Mouse (Mus musculus) megakaryocyte, embryonic 14.5 days (primary cell): ENCODE measurements around the gene 1700017B05Rik.

Experiments
- FLI1 ChIP-seq: IDR thresholded peaks from 2 replicates; pipeline ENCODE4 v1.6.1; 2012; ENCODE audit warnings: low read length, inconsistent platforms, mixed read lengths
- GATA1 ChIP-seq: IDR thresholded peaks from 3 replicates; pipeline ENCODE4 v1.6.1; 2012; ENCODE audit warnings: mixed read lengths, low read length, inconsistent platforms, borderline replicate concordance

DNA sequence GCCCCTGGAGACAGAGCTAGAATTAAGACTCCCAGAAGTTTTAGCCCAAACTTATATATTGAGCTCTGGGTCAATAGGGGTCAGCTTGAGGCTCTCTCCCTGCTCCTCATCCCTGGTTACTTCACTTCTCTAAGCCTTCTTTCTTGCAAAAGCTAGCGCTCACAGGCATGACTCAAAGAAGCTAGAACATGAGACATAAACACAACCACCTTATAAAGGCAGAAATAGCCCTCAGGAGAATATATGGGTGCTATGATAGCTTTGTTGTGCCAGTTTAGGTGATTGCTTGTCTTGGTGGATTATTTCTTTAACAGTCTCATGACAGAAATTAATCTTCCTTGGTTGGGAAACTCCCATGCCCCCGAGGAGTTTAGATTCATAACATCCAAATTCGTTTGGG, 32.5 kb upstream of the 1700017B05Rik start:
- TF ChIP-seq FLI1 (no peak), GATA1 (no peak)
